Mouse (Mus musculus): ENCODE data around the gene Ksr2.
"Not testable (repeated sequence)": the region's sequence is repeated elsewhere in the genome, so short reads cannot be mapped to it uniquely, and the experiment has no call there.

Ksr2 gene

DNA sequence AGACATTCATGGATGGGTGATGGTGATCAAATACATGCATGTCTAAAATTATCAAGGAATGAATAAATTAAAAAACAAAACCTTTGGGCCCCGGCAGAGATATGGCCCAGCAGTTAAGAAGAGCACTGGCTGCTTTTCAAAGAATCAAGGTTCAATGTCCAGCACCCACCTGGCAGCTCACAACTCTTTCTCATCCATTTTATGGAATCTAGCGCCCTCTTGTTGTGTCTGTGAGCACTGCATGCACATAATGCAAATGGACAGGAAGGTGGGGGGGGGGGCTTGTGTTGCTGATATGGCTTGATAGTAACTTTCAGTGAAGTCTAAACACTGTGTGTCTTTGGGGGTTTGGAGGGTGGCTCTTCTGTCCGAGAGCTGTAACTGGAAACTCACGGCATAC is 5.6 kb upstream of the Ksr2 start:
- DNase-seq (ENCODE audit: low read depth): no peak

DNA sequence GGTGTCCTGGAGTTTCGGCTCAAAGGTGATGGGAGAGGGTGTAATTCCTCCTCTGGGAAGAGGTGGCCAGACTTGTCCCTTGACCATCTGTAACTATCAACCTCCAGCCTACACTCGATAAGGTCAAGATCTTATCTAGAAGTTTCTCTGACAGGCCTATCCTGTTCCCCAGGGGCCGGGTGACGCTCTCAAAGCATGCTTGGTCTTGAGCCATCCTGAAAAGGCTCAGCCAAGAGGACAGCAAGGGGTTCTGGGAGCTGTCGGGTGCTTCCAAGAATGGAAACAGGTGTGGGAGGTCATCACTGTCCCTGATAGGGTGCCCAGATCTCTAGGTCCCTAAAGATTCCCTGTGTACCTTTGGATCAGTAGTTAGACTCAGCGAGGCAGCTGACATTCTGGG is 4.4 kb upstream of the Ksr2 start:
- no peak for DNase-seq (ENCODE audit: low read depth)

- no peak for DNase-seq (ENCODE audit: low read depth)
Observed at GRCm38 (mm10) chr5:117414611-117415010, 811 bp downstream of the Ksr2 start.

DNA sequence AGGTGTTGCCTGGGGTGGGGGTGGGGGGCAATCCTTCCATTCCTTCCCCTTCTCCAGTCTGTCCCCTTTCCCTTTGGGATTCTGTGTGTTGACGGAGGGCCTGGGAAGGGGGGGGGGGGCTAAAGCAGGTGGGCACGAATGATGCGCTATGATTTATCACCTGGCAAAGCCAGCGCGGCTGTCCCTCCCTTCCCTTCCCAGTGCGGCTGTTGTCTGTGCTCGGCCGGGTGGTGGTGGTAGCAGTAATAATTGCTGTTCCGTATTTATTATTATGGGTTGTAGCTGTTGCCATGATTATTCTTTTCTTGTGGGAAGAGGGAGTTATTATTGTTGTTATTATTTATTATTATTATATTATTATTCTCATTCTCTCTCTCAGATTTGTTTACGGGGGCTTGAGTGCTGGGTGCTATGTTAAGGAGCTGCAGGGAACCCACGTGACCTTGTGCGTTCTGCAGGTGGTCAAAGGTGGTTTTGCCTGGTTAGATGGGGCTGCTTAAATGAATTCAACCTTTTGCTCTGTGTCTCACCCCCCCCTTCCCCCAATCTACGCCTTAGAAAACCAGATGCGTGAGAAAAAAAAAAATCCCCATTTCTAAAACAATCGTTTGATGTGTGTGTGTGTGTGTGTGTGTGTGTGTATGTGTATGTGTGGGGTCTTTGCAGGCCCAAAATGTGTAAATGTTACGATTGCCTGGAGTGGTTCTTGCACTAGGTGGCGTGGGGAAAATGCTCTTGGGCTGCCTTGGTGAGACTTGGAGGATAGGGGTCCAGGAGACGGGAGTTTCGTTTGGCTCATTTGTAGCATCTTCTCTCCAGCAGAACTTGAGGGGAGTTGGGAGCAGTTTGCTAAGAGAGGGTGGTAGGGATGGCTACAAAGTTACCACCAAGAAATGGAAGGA is 1.5 kb downstream of the Ksr2 start:
- no peak for DNase-seq (ENCODE audit: low read depth)

- no peak for DNase-seq (ENCODE audit: low read depth)
Observed at GRCm38 (mm10) chr5:117417442-117417841, 3.6 kb downstream of the Ksr2 start.

GRCm38 (mm10) chr5:117433501-117433900 is 19.7 kb downstream of the Ksr2 start:
- not testable (repeated sequence) for DNase-seq (ENCODE audit: low read depth)

GRCm38 (mm10) chr5:117440261-117440660 is 26.5 kb downstream of the Ksr2 start:
- no peak for DNase-seq (ENCODE audit: low read depth)

DNA sequence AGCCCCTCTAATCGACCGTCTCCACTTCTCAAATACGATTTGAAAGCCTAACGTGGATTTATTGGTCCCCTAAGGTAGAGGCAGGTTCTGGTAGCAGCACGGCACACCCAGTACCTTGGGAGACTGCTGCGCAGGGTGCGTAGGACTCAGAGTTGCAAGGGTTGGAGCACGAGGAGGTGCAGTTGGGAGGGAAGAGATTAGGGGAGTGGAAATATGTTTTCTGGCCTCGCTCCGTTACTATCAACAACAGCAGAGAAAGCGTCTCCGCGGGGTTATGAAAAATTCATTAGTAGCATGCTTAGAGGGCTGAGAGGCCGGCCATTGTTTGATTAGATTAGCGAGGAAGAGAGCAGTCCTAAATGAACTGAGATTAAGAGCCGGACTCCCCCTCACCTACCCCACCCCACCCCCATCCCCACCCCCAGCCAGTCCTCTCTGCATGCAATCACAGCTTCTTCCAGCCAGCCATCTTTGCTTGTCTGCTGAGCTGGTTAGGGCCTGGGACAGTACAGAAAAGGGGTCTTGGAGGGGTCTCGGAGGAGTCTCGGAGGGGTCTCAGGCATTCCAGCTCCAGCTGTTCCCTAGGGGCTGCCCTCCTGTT is 27.5 kb downstream of the Ksr2 start:
- no peak for DNase-seq (ENCODE audit: low read depth)

- DNase-seq (ENCODE audit: low read depth): no peak
Observed at GRCm38 (mm10) chr5:117442157-117442765, 28.5 kb downstream of the Ksr2 start.

DNA sequence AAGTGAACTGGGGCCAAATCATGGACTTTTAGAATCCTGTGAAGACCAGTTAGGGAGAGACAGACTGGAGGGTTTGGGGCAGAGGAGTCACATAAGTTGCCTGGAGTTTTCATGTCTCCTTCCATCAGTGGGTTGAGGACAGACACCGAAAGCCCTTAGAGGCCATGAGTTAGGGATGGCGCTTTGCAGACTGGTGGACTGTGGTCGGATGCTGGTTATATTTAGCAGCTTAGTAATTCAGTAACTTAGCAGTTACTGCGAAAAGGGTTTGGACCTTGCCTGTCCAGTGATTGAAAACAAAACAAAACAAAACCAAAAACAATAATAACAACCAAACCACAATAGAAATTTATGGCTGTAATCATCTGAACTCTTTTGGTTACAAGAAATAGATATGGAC is 29.3 kb downstream of the Ksr2 start:
- DNase-seq (ENCODE audit: low read depth): no peak

DNA sequence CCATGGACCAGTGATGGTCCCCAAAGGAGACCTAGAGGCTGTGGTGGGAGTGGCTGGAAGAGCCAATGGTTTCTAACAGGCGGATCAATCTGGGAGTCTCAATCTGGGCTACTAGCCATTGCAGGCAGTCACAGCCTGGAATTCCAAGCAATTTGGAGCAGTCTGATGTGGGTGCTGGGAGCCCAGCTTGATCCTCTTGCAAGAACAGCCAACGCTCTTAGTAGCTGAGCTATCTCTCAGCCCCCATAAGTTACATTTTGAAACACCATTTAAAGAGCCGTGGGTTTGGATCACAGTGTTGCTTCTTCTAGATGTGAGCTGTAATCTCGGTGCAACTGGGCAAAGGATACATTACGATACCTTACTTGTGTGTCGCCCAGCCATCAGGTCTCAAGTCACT is 30.1 kb downstream of the Ksr2 start:
- no peak for DNase-seq (ENCODE audit: low read depth)

DNA sequence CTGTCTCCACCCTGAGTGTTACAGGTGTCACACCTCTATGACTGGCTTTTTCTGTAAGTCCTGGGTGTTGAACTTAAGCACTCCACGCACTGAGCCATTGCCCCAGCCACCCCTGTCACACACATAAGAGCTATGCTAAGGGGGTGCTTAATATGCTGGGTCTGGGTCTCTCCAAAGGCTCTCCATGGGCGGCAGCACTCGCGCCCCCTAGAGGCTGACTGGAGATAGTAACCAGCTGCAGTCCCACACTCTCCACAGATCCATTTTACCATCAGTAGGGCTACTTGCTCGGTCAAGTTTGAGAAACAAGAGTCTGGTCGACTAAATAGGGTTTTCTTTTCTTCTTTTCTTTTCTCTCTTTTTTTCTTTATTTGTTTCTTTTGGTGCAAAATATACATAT is 33.9 kb downstream of the Ksr2 start:
- DNase-seq (ENCODE audit: low read depth): no peak

DNA sequence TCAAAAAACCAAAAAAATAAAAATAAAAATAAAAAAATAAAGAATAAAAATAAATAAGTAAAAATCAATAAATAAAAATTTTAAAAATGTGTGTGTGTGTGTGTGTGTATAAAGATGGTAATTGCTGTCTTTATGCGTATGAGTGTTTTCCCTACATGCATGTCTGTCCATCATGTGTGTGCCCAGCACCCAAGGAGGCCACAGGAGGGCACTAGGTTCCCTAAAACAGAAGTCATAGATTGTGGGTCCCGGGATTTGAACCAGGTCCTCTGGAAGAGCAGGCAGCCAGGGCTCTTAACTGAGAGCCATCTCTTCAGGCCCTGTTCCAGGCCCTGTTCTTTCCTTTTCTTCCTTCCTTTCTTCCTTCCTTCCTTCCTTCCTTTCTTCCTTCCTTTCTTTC is 38.2 kb downstream of the Ksr2 start:
- no peak for DNase-seq (ENCODE audit: low read depth)

GRCm38 (mm10) chr5:117455546-117455945 is 41.7 kb downstream of the Ksr2 start:
- no peak for DNase-seq (ENCODE audit: low read depth)

DNA sequence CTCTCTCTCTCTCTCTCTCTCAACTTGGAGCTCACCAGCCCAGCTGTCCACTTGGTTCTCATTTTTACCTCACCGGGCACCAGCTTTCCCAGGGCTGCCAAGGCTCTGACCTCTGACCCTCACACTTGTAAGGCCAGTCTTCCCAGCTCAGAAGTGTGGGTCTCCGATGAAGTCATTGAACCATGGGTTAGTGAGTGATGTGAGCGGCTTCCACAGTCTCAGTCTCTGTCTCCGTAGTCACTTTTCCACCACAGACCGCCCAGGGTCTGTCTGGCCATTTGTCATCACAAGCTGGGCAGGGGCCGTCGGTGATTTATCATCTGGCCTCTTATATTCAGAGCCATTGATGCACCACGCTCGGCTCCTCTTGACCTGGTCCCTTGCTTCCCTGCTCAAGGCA is 43.3 kb downstream of the Ksr2 start:
- no peak for DNase-seq (ENCODE audit: low read depth)

DNA sequence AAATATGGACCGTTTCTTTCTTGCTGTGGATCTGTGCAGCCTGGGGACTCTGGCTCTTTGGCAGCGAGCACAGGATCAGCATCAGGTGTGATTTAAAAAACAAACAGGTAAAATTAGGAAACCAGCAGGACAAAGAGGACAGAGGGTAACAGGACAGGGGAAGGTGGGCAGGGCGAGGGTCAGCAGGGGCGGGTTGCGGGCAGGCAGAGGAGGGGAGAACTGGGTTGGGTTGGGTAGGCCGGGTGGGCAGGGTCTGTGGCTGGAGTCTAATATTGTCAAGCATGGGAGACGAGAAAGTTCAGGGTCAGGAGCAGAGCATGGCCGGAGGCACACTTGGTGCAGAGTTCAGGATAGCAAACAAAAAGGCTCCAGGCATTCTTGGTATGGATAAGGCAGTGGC is 43.8 kb downstream of the Ksr2 start:
- DNase-seq (ENCODE audit: low read depth): no peak

GRCm38 (mm10) chr5:117458899-117459298 is 45.1 kb downstream of the Ksr2 start:
- DNase-seq (ENCODE audit: low read depth): peak; percentile 11

DNA sequence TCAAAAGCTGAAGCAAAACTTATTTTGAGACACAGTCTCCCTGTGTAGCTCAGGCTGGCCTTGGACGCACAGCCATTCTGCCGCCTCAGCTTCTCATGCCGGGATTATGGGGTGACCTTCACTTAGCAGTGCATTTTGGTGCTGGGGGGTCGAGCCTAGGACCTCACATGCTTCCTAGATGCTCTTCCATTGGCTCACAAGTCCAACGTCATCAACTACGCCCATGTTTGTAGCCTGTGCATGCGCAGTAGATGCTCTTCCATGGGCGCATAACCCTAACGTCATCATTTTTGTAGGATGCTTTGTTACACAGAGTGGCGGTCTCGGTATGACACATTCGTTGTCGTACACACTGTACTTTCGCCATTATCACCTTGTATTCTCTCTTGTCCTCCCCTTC is 46.5 kb downstream of the Ksr2 start:
- no peak for DNase-seq (ENCODE audit: low read depth)

DNA sequence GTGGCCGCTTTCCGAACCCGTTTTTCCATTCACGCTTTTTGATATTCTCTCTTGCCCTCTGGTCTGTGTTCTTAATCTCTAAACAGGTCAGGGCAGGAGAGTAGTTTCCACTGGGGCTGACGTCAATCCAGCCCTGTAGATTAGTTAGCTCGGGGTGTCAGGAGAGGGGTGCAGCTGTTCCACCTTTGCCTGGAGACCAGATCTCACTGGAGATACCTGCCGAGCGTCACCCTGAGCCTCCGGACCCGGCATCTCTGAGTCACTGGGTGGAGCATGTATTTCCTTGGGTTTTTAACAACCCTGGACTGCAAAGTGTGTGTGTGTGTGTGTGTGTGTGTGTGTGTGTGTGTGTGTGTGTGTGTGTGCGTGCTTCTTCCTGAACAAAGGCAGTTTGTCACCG is 53.3 kb downstream of the Ksr2 start:
- no peak for DNase-seq (ENCODE audit: low read depth)

DNA sequence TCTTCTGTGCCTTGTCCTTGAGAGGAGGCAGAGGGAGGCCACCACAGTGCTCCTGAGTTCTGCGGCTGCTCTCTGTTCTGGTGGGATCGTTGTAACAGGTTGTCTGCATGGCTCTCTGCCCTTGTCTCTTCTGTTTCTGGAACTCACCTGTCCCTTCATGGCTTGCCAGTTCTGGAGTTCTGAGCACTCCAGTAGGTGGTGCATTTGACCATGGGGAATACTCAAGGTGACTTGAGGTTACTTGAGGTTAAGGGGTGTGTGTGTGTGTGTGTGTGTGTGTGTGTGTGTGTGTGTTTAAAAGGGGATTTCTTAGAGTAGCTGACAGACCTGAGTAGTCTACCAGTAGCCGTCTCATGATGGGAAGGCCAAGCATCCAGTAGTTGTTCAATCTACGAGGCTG is 55.2 kb downstream of the Ksr2 start:
- no peak for DNase-seq (ENCODE audit: low read depth)

DNA sequence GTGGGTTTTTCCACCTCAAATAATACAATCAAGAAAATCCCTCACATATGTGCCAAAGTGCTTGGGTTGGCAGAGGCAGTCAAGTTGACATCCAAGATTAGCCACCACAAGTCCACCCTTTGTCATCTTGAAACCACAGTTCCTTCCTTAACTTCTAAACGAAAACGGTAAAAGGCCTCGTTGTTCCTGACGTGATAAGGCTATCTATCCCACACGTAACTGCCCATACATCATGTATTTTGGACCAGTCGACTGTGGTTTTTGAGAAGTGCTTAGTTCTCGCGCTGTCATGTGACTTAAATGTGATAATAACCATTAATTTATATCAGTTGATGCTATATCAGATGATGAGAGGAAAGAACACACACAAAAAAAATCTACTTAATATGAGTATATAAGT is 55.8 kb downstream of the Ksr2 start:
- peak; percentile 24 for DNase-seq (ENCODE audit: low read depth)

DNA sequence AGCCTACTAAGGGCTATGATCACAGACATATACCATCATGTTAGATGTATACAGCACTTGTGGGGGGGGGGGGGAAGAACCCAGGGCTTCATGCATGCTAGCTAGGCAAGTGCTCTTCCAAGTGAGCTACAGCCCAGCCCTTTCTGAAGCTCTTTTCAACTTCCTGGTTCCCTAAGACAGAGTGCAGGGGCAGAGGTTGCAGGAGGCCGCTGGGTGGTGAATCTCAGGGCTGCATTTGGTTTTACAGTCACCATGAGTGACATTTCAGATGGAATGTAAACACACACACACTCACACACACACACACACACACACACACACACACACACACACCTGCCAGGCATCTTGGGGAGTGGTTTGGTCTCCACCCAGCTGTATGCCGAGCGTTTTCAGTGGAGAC is 67.4 kb downstream of the Ksr2 start:
- no peak for DNase-seq (ENCODE audit: low read depth)

GRCm38 (mm10) chr5:117481586-117481985 is 67.8 kb downstream of the Ksr2 start:
- no peak for DNase-seq (ENCODE audit: low read depth)
